Mouse (Mus musculus) forebrain, postnatal 0 days (tissue): ENCODE data around the gene Gucy2d. TPM values are rescaled to one million over a fixed set of nuclear protein-coding genes. Genes with fewer than 3 reads are reported as not detected.
A peak's percentile ranks its signal among the peaks of the same experiment; 100 is the strongest.

Experiments used
- ATAC-seq: fragments of 200-750 bp; cut with Nextera tagmentation; 2 replicates; pipeline ENCODE4 v1.8.0; 2017; ENCODE audit warnings: mild to moderate bottlenecking, moderate library complexity
- DNase-seq: peaks from one replicate; pipeline ENCODE4 v3.0.0-alpha.2; 2015
- H3K27ac ChIP-seq: fragments of 300-500 bp; sonication (generic); 2 replicates; pipeline ENCODE4 v1.5.1; 2014; ENCODE audit warnings: low read depth, mild to moderate bottlenecking, antibody characterized with exemption, low read length, moderate library complexity, mixed read lengths
- H3K27me3 ChIP-seq: fragments of 300-500 bp; sonication (generic); 2 replicates; pipeline ENCODE4 v1.6.1; 2014; ENCODE audit warnings: mild to moderate bottlenecking, low read length, mixed read lengths; ENCODE audit not compliant: insufficient read depth
- H3K36me3 ChIP-seq: fragments of 300-500 bp; sonication (generic); 2 replicates; pipeline ENCODE4 v1.6.1; 2014; ENCODE audit warnings: mild to moderate bottlenecking, moderate library complexity; ENCODE audit not compliant: insufficient read depth
- H3K4me1 ChIP-seq: fragments of 300-500 bp; sonication (generic); 2 replicates; pipeline ENCODE4 v1.6.1; 2014; ENCODE audit warnings: antibody characterized with exemption; ENCODE audit not compliant: insufficient read depth
- H3K4me2 ChIP-seq: fragments of 300-500 bp; sonication (generic); 2 replicates; pipeline ENCODE4 v1.6.1; 2014; ENCODE audit warnings: low read depth, mild to moderate bottlenecking, moderate library complexity
- H3K4me3 ChIP-seq: fragments of 300-500 bp; sonication (generic); 2 replicates; pipeline ENCODE4 v1.5.1; 2014; ENCODE audit warnings: low read depth, low read length, mixed read lengths
- H3K9ac ChIP-seq: fragments of 300-500 bp; sonication (generic); 2 replicates; pipeline ENCODE4 v1.6.1; 2014; ENCODE audit warnings: mild to moderate bottlenecking
- H3K9me3 ChIP-seq: fragments of 300-500 bp; sonication (generic); 2 replicates; pipeline ENCODE4 v1.6.1; 2016; ENCODE audit warnings: low read length
- CTCF ChIP-seq: sonication (generic); IDR thresholded peaks from 2 replicates; pipeline ENCODE4 v1.5.1; 2016; ENCODE audit warnings: antibody characterized with exemption, control low read depth, low read depth
- WGBS: fragments of 180-500 bp; shearing (Covaris S2); extraction: QIAGEN DNeasy Blood & Tissue Kit; methylation state at CpG from one replicate; pipeline ENCODE4 v1.1.7; 2014; 5-methylcytosine and 5-hydroxymethylcytosine counted together
- polyA plus RNA-seq: library from polyadenylated mRNA; unstranded; fragments of >200 nt; fragmentation: Nextera tagmentation; extraction: Ambion mirVana; gene quantifications from 2 replicates; pipeline ENCODE4 v1.2.1, GENCODE M21; 2015
- total RNA-seq: library from RNA; depleted of rRNA; stranded (reverse); fragments of >200 nt; gene quantifications from 2 replicates; pipeline ENCODE4 v1.2.3, GENCODE M21; 2014; rRNA removed

Gucy2d gene
- total RNA-seq (not detected in 2 replicates), polyA plus RNA-seq (not detected in 2 replicates)

DNA sequence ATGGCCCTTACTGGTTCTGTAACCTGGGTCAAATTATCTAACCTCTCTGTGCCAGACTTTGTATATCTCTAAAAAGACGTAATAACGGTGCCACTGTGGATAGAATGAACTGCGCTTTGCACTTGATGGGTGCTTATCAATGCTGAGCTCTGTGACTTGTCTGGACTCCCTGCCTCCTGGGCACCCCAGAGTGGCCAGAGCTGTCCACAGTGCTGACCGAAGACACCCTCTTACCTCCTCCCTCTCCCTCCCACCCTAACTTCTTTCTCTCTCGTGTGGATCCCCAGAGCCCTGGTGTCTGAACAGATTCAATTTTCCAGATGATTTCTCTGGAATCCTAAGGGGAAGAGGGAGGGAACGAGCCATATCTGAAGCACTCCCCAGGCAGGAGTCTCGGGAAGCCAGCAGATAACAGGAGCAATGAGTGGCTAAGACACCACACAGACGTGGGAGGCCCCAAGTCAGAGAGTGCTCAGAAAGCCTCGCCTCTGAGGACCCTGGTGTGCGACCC is at the start of gene Gucy2d:
Gene Gucy2d, plus strand, starts transcription at position 461 of the 511 bp plus-strand sequence.
- Histone ChIP-seq H3K4me1 (no peaks in the 10 kb centered on the region), H3K9ac (no peak within 1 kb of the TSS), H3K4me3 (no peak within 1 kb of the TSS), H3K36me3 (no peaks in the 10 kb centered on the region), H3K27ac (no peak within 1 kb of the TSS), H3K9me3 (no peaks in the 10 kb centered on the region), H3K27me3 (no peaks in the 10 kb centered on the region), H3K4me2 (no peak within 1 kb of the TSS)
- no peak for TF ChIP-seq CTCF
- DNase-seq (no peak), ATAC-seq (no peak)
- 50% methylated on average over 10 of the region's 10 CpGs for WGBS

DNA sequence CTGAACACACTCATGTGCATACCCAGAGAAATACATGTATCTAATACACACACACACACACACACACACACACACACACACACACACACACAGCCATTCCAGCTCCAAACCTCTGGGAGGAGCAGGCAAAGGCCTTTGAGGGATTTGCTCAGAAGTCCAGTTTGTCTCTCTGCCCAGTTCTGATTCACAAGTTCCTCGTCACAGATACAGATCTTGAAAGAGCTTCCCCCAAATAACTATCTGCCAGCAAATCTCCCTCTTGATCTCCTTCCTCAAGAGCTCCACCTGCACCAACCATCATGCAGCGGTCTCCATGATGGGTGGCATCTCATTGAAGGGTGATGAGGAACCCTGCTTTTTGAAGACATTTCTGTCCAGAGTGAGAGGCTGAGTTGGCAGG is 49.7 kb upstream of the Gucy2d start:
- H3K4me2 ChIP-seq, result no peak overlapping the region
- no peak for ATAC-seq
- no peaks in the 10 kb centered on the region for H3K36me3 ChIP-seq
- H3K9me3 ChIP-seq, result no peaks in the 10 kb centered on the region
- H3K9ac ChIP-seq, result no peak overlapping the region
- no peak overlapping the region for H3K27ac ChIP-seq
- H3K4me3 ChIP-seq, result no peak overlapping the region
- no peak for DNase-seq
- WGBS, result 72% methylated on average over 2 of the region's 2 CpGs
- no peaks in the 10 kb centered on the region for H3K27me3 ChIP-seq
- H3K4me1 ChIP-seq, result peaks cover 12% of the 10 kb centered on the region
- no peak for TF ChIP-seq CTCF

DNA sequence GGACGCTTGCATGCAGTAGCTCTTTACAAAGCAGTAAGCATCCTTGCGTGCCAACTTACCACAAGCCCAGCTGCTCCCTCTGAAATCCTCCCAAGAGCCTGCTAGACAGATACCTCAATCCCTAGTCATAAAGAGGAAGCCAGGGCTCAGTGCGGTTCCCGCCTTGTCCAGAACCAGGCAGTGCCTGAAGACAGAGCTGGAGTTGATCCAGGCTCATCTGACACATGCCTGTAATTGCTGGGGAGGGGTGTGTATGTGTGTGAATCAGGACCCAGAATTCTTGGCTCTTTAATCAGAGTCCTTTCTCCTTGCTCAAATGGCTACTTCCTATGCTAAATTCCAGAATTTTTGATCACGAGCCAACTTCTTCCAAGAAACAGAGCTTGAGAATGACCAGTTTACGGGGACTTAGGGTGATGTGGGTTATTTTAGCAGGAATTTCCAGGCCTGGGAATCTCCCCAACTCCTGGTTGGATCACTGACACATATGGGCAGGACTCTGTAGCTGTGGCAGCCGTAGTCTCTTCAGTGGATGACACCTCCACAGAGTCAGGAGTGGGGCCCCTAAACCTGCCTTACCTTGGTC is 48.8 kb upstream of the Gucy2d start:
- Histone ChIP-seq H3K9ac (no peak overlapping the region), H3K4me2 (no peak overlapping the region), H3K9me3 (no peaks in the 10 kb centered on the region), H3K4me1 (peaks cover 12% of the 10 kb centered on the region), H3K36me3 (no peaks in the 10 kb centered on the region), H3K4me3 (no peak overlapping the region), H3K27ac (0 out of 2 replicates have a peak overlapping the region, but pooled peaks have one; percentile 21), H3K27me3 (no peaks in the 10 kb centered on the region)
- DNase-seq (peak; percentile 69), ATAC-seq (peak; percentile 83)
- TF ChIP-seq CTCF, result no peak
- WGBS, result 40% methylated on average over 7 of the region's 7 CpGs

DNA sequence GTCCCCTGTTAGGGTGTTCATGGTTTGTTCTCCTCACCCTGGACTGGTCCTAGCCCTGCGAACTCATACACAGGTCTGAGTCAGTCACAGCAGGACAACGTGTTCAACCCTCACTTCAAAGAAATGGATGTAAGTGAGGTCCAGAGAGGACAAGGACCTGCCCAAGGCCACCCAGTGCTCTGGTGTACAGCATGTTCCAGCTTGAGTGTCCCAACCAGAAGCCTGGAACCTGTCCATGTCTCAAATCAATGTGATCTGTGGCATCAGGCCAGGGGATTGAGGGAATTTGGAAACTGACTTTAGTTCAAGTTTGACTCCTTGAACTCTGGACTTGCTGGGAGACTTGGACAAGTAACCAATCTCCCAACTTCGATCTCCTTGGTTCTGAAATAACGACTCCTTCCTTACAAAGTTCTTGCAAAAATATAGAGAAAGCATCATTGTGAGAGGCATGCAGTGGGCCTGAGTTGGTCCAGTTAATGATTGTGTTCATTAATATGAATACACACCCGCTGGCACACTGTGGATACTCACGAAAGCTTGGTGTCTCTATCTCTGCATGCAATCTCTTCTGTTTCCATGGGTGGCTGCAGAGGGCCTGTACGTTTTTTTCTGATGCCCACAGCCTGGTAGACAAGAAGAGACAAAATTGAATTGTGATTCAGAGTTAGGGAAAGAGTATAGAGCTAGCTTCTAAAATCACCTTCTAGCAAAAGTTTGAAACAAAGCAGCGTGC is 47.6 kb upstream of the Gucy2d start:
- H3K4me3 ChIP-seq, result no peak overlapping the region
- no peaks in the 10 kb centered on the region for H3K36me3 ChIP-seq
- no peaks in the 10 kb centered on the region for H3K27me3 ChIP-seq
- no peak for TF ChIP-seq CTCF
- peaks cover 12% of the 10 kb centered on the region for H3K4me1 ChIP-seq
- H3K9me3 ChIP-seq, result no peaks in the 10 kb centered on the region
- H3K27ac ChIP-seq, result no peak overlapping the region
- no peak for DNase-seq
- H3K4me2 ChIP-seq, result no peak overlapping the region
- 71% methylated on average over 8 of the region's 8 CpGs for WGBS
- ATAC-seq, result no peak
- H3K9ac ChIP-seq, result no peak overlapping the region

DNA sequence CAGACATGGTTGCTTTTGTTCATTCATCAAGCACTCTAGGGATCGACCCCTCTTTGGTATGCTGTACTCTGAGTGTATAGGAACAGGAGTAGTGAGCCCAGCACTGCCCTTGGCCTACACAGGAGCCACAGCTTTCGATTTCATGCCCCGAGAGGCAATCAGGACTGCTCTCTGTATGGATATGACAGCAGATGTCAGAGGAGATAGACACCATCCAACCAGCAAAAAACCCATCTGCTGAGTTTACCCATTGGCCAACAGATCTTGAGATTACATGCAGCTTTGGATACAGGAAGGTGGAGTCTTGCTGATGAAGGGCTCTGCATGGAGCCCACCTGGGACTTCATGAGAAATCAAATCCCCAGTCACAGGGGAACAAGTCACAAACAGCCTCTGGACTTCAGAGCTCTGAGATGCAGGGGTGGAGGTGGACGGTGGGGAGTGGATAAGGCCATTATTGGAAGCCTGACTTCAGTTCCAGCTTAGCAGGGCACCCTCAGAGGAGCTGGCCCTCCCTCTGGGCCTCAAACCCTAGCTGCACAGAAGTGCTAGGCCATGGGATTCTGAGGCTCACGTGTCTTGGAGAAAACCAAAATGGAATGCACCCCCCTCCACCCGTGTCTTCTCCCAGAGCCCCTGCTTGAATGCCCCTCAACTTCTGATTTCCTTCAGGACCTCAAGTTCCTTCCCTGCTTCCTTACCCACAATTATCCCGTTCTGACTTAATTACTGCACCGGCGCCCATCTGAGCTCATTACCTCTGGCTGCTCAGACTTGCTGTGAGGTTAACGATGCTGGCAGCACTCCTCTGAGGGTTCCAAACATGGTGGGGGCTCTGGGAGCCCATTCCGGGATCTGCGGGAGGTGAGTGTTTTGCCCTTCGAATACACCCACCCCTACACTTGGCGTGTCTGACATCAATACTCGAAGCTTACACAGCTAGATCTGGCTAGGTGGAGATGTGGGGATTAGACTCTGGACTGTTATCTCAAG is 37.3 kb upstream of the Gucy2d start:
- H3K27ac ChIP-seq, result no peak overlapping the region
- H3K9me3 ChIP-seq, result no peaks in the 10 kb centered on the region
- 0 out of 2 replicates have a peak, but pooled peaks cover 8% of the 10 kb centered on the region for H3K4me1 ChIP-seq
- 28% methylated on average over 15 of the region's 15 CpGs for WGBS
- H3K27me3 ChIP-seq, result no peaks in the 10 kb centered on the region
- DNase-seq, result no peak
- peak; percentile 45; the same call in 1 of the 2 replicates for ATAC-seq
- H3K4me3 ChIP-seq, result no peak overlapping the region
- H3K9ac ChIP-seq, result no peak overlapping the region
- TF ChIP-seq CTCF, result no peak
- H3K4me2 ChIP-seq, result no peak overlapping the region
- H3K36me3 ChIP-seq, result no peaks in the 10 kb centered on the region

DNA sequence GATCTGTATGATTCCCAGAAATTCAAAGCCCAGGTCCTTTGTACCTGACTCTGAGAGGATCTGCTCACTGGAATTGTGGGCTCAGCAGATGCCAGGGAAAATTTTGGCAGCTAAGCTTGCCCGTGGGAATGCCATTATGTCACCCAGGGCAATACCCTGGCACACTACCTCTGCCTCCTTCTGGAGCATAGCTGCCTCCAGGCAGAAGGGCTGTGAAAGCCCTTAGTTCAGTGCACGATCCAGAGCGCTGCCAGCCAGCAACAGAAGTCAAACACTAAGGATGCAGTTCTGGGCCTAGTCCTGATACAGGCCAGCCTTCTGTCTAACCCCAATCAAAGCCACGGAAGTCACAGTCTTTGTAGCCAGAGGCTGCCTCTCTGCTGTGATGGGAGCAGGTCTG is 36.2 kb upstream of the Gucy2d start:
- Histone ChIP-seq H3K27ac (no peak overlapping the region), H3K4me1 (0 out of 2 replicates have a peak, but pooled peaks cover 8% of the 10 kb centered on the region), H3K36me3 (no peaks in the 10 kb centered on the region), H3K9me3 (no peaks in the 10 kb centered on the region), H3K4me2 (no peak overlapping the region), H3K9ac (no peak overlapping the region), H3K27me3 (no peaks in the 10 kb centered on the region), H3K4me3 (no peak overlapping the region)
- DNase-seq (peak; percentile 43), ATAC-seq (peak; percentile 92)
- no peak for TF ChIP-seq CTCF
- WGBS, result 33% methylated on average over 4 of the region's 4 CpGs
